Mouse (Mus musculus) midbrain, embryonic 11.5 days (tissue): ENCODE results near the gene Pik3r6. TPM values are rescaled to one million over a fixed set of nuclear protein-coding genes. Genes with fewer than 3 reads are reported as not detected.

Source experiments
- ATAC-seq: fragments of 200-750 bp; cut with Nextera tagmentation; 2 replicates; pipeline ENCODE4 v1.8.0; 2017; ENCODE audit warnings: moderate TSS enrichment, moderate library complexity; ENCODE audit not compliant: low FRiP score
- DNase-seq: peaks from one replicate; pipeline ENCODE4 v3.0.0; 2015; ENCODE audit warnings: low spot score; ENCODE audit errors: missing footprints
- H3K27ac ChIP-seq: fragments of 300-500 bp; sonication (generic); 2 replicates; pipeline ENCODE4 v1.5.1; 2014; ENCODE audit warnings: low read depth, low read length
- H3K27me3 ChIP-seq: fragments of 300-500 bp; sonication (generic); 2 replicates; pipeline ENCODE4 v1.6.1; 2014; ENCODE audit warnings: mild to moderate bottlenecking, low read length, moderate library complexity, mixed read lengths; ENCODE audit not compliant: control insufficient read depth, insufficient read depth
- H3K36me3 ChIP-seq: fragments of 300-500 bp; sonication (generic); 2 replicates; pipeline ENCODE4 v1.6.1; 2014; ENCODE audit warnings: mild to moderate bottlenecking, low read length, moderate library complexity, mixed read lengths; ENCODE audit not compliant: control insufficient read depth, insufficient read depth
- H3K4me1 ChIP-seq: fragments of 300-500 bp; sonication (generic); 2 replicates; pipeline ENCODE4 v1.6.1; 2014; ENCODE audit warnings: low read length; ENCODE audit not compliant: control insufficient read depth, insufficient read depth
- H3K4me2 ChIP-seq: fragments of 300-500 bp; sonication (generic); 2 replicates; pipeline ENCODE4 v1.6.1; 2014; ENCODE audit warnings: mild to moderate bottlenecking, moderate library complexity
- H3K4me3 ChIP-seq: fragments of 300-500 bp; sonication (generic); 2 replicates; pipeline ENCODE4 v1.5.1; 2014; ENCODE audit warnings: low read depth, low read length
- H3K9ac ChIP-seq: fragments of 300-500 bp; sonication (generic); 2 replicates; pipeline ENCODE4 v1.6.1; 2014; ENCODE audit warnings: low read length
- H3K9me3 ChIP-seq: fragments of 300-500 bp; sonication (generic); 2 replicates; pipeline ENCODE4 v1.6.1; 2016; ENCODE audit warnings: low read length; ENCODE audit not compliant: control insufficient read depth
- WGBS: fragments of 180-500 bp; shearing (Covaris S2); extraction: QIAGEN DNeasy Blood & Tissue Kit; methylation state at CpG from one replicate; pipeline ENCODE4 v1.1.7; 2014; 5-methylcytosine and 5-hydroxymethylcytosine counted together
- polyA plus RNA-seq: library from polyadenylated mRNA; unstranded; fragments of >200 nt; fragmentation: Nextera tagmentation; extraction: Ambion mirVana; gene quantifications from 2 replicates; pipeline ENCODE4 v1.2.1, GENCODE M21; 2014

The Pik3r6 gene
- polyA plus RNA-seq, result 0.98 and 1.3 TPM in 2 replicates

DNA sequence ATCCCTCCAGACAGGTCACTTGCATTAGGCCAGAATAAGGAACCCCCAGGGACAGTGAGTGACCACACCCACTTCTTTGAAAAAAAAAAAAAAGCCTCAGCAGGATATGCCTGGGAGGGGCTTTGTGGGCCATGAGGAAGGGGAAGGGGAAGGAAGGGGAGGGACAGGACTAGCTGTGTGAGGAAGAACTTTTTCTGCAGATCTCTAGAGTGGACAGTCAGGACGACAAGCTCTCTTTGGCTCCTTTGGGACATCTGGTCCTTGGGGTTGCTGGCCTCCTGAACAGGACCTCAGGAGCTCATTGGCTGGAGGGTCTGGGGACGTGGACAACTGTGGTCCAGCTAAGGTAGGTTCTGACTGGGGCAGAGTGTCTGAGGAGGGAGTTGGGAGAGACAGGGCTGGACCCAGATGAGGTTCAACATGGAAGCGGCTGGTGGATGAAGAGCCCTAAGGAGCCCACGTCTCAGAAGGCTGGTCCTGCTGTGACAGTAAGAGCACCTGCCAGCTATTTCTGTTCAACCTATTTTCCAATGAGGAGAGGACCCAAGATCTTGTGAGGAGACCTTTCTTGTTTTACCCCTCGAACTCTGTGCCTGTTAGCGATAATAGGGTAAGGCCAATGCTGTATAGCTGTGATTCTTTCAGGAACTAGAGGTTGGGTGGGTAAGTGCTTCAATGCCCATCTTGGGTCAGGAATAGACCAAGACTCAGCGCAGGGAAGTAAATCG, at the start of gene Pik3r6:
Gene Pik3r6 (plus strand): TSS at position 118 of the 728 bp plus-strand sequence.
- WGBS, result 86% methylated on average over 8 of the region's 8 CpGs
- Histone ChIP-seq H3K9ac (no peak within 1 kb of the TSS), H3K9me3 (no peaks in the 10 kb centered on the region), H3K4me3 (no peak within 1 kb of the TSS), H3K36me3 (no peaks in the 10 kb centered on the region), H3K4me1 (no peaks in the 10 kb centered on the region), H3K27me3 (no peaks in the 10 kb centered on the region), H3K27ac (no peak within 1 kb of the TSS), H3K4me2 (no peak within 1 kb of the TSS)
- ATAC-seq, result no peak
- DNase-seq, result peak; percentile 65

DNA sequence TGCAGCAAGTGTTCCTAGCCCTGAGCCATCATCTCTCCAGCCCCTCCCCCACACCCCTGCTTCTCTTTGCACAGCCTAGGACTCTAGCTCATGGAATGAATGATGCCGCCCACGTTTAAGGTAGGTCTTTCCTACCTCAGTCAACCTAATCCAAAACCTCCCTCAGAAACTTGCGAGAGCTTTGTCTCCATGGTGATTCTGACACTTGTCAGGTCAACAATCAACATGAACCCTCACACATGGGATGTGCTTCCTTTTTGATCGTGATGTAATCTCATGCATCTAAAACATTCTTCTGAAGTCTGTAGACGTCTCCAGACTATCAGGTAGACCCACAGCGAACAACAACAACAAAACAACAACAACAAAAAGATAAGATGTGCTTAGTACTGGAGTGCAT, 49.5 kb upstream of the Pik3r6 start:
- Histone ChIP-seq H3K36me3 (no peaks in the 10 kb centered on the region), H3K9ac (no peak overlapping the region), H3K4me3 (no peak overlapping the region), H3K27me3 (no peaks in the 10 kb centered on the region), H3K4me1 (no peaks in the 10 kb centered on the region), H3K4me2 (no peak overlapping the region), H3K27ac (no peak overlapping the region), H3K9me3 (no peaks in the 10 kb centered on the region)
- ATAC-seq (no peak), DNase-seq (no peak)
- WGBS, result 71% methylated on average over 6 of the region's 6 CpGs

- 78% methylated on average over 8 of the region's 8 CpGs for WGBS
- DNase-seq, result no peak
Observed at GRCm38 (mm10) chr11:68458086-68458485, 44.7 kb upstream of the Pik3r6 start.

GRCm38 (mm10) chr11:68459021-68459420, 43.8 kb upstream of the Pik3r6 start:
- no peaks in the 10 kb centered on the region for H3K27me3 ChIP-seq
- H3K9ac ChIP-seq, result no peak overlapping the region
- no peak overlapping the region for H3K4me2 ChIP-seq
- DNase-seq, result no peak
- no peaks in the 10 kb centered on the region for H3K4me1 ChIP-seq
- no peak for ATAC-seq
- WGBS, result 75% methylated on average over 5 of the region's 5 CpGs
- H3K27ac ChIP-seq, result no peak overlapping the region
- H3K4me3 ChIP-seq, result no peak overlapping the region
- no peaks in the 10 kb centered on the region for H3K36me3 ChIP-seq
- no peaks in the 10 kb centered on the region for H3K9me3 ChIP-seq

More at GRCm38 (mm10) chr11:68458086-68458485, 44.7 kb upstream of the Pik3r6 start:
- H3K9ac ChIP-seq, result no peak overlapping the region
- no peak overlapping the region for H3K4me3 ChIP-seq
- no peaks in the 10 kb centered on the region for H3K36me3 ChIP-seq
- H3K27me3 ChIP-seq, result no peaks in the 10 kb centered on the region
- no peaks in the 10 kb centered on the region for H3K4me1 ChIP-seq
- ATAC-seq, result no peak
- no peak overlapping the region for H3K4me2 ChIP-seq
- H3K27ac ChIP-seq, result no peak overlapping the region
- H3K9me3 ChIP-seq, result no peaks in the 10 kb centered on the region

DNA sequence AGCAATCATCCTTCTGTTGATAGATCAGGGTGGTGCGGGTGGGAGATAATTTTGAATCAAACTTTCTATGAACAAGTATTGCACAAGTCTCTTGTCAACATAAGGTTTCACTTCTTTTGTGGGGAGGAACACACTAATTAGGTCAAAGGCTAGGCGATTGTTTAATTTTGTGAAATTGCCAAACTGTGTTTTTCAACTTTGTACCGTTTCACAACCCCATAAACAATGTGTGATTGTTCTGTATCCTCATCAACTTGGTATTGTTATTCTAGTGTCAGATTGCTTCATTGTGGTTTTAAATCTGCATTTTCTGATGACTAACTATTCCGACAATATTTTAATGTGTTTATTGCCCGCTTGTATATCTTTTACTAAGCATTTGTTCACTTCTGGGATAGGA, 43.3 kb upstream of the Pik3r6 start:
- no peak overlapping the region for H3K27ac ChIP-seq
- DNase-seq (no peak), ATAC-seq (no peak)
- H3K36me3 ChIP-seq, result no peaks in the 10 kb centered on the region
- no peaks in the 10 kb centered on the region for H3K4me1 ChIP-seq
- no peak overlapping the region for H3K9ac ChIP-seq
- H3K4me2 ChIP-seq, result no peak overlapping the region
- no peak overlapping the region for H3K4me3 ChIP-seq
- 94% methylated on average over 5 of the region's 5 CpGs for WGBS
- no peaks in the 10 kb centered on the region for H3K9me3 ChIP-seq
- H3K27me3 ChIP-seq, result no peaks in the 10 kb centered on the region

DNA sequence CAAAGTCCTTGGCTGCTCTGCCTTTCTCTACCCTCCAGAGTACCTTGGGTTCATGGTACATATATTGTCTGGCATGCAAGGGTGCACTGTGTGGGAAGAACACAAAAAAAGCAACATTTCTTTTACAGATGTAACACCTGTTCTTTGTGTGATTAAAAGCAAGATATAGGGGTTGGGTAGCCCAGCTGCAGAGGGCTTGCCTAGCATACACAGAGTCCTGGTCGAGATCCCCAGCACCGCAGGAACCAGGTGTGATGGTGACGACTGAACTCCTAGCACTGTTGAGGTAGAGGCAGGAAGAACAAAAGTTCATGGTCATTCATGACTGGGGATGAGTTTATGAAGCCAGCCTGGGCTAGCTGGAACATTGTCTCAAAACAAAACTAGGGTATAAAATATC, 40.1 kb upstream of the Pik3r6 start:
- no peak overlapping the region for H3K4me2 ChIP-seq
- H3K27me3 ChIP-seq, result no peaks in the 10 kb centered on the region
- no peaks in the 10 kb centered on the region for H3K4me1 ChIP-seq
- H3K4me3 ChIP-seq, result no peak overlapping the region
- H3K27ac ChIP-seq, result no peak overlapping the region
- ATAC-seq, result no peak
- no peaks in the 10 kb centered on the region for H3K9me3 ChIP-seq
- no peaks in the 10 kb centered on the region for H3K36me3 ChIP-seq
- H3K9ac ChIP-seq, result no peak overlapping the region
- DNase-seq, result no peak
- 90% methylated on average over 3 of the region's 3 CpGs for whole genome bisulfite sequencing

- WGBS, result 84% methylated on average over 5 of the region's 5 CpGs
- Histone ChIP-seq H3K9me3 (no peaks in the 10 kb centered on the region), H3K4me2 (no peak overlapping the region), H3K4me1 (no peaks in the 10 kb centered on the region), H3K27ac (no peak overlapping the region), H3K9ac (no peak overlapping the region), H3K4me3 (no peak overlapping the region), H3K36me3 (no peaks in the 10 kb centered on the region), H3K27me3 (no peaks in the 10 kb centered on the region)
- DNase-seq (no peak), ATAC-seq (no peak)
Observed at GRCm38 (mm10) chr11:68464260-68464659, 38.6 kb upstream of the Pik3r6 start.

GRCm38 (mm10) chr11:68465090-68465489, 37.7 kb upstream of the Pik3r6 start:
- no peaks in the 10 kb centered on the region for H3K9me3 ChIP-seq
- H3K4me2 ChIP-seq, result no peak overlapping the region
- H3K36me3 ChIP-seq, result no peaks in the 10 kb centered on the region
- no peak overlapping the region for H3K4me3 ChIP-seq
- no peak for ATAC-seq
- no peaks in the 10 kb centered on the region for H3K27me3 ChIP-seq
- no peak overlapping the region for H3K27ac ChIP-seq
- H3K4me1 ChIP-seq, result no peaks in the 10 kb centered on the region
- 82% methylated on average over 2 of the region's 2 CpGs for WGBS
- no peak overlapping the region for H3K9ac ChIP-seq
- no peak for DNase-seq

- ATAC-seq (no peak), DNase-seq (no peak)
- 85% methylated on average over 7 of the region's 7 CpGs for WGBS
Observed at GRCm38 (mm10) chr11:68467441-68467840, 35.4 kb upstream of the Pik3r6 start.

More at GRCm38 (mm10) chr11:68467441-68467840, 35.4 kb upstream of the Pik3r6 start:
- H3K4me3 ChIP-seq, result no peak overlapping the region
- no peak overlapping the region for H3K27ac ChIP-seq
- no peaks in the 10 kb centered on the region for H3K4me1 ChIP-seq
- no peaks in the 10 kb centered on the region for H3K36me3 ChIP-seq
- no peaks in the 10 kb centered on the region for H3K9me3 ChIP-seq
- no peak overlapping the region for H3K4me2 ChIP-seq
- H3K27me3 ChIP-seq, result no peaks in the 10 kb centered on the region
- H3K9ac ChIP-seq, result no peak overlapping the region
